Mouse (Mus musculus) thymus, adult 2 months (tissue): ENCODE data around the gene Fto. TPM values are rescaled to one million over a fixed set of nuclear protein-coding genes. Genes with fewer than 3 reads are reported as not detected.

Experiments used
- DNase-seq: peaks from one replicate; pipeline ENCODE4 v3.0.0; 2021
- H3K27ac ChIP-seq: fragments of 200-500 bp; 2 replicates; pipeline ENCODE4 v1.5.1; 2012; ENCODE audit warnings: low read length, control low read depth; ENCODE audit not compliant: control insufficient read depth, insufficient read depth
- H3K27me3 ChIP-seq: fragments of 200-500 bp; 2 replicates; pipeline ENCODE4 v1.6.1; 2012; ENCODE audit warnings: mild to moderate bottlenecking, low read length, moderate library complexity, mixed read lengths; ENCODE audit not compliant: control insufficient read depth, insufficient read depth
- H3K36me3 ChIP-seq: fragments of 200-500 bp; 2 replicates; pipeline ENCODE4 v1.6.1; 2012; ENCODE audit warnings: mild to moderate bottlenecking, low read length, moderate library complexity; ENCODE audit not compliant: control insufficient read depth, insufficient read depth
- H3K4me1 ChIP-seq: fragments of 200-500 bp; replicated peaks from 2 replicates; pipeline ENCODE4 v1.6.1; 2012; ENCODE audit warnings: low read length; ENCODE audit not compliant: control insufficient read depth, insufficient read depth
- H3K4me3 ChIP-seq: fragments of 200-500 bp; 2 replicates; pipeline ENCODE4 v1.5.1; 2012; ENCODE audit warnings: mild to moderate bottlenecking, low read length, control low read depth, moderate library complexity; ENCODE audit not compliant: control insufficient read depth, insufficient read depth
- CTCF ChIP-seq: fragments of 200-500 bp; IDR thresholded peaks from 2 replicates; pipeline ENCODE4 v1.5.1; 2012; ENCODE audit warnings: mild to moderate bottlenecking, control low read depth, low read length, moderate library complexity, borderline replicate concordance; ENCODE audit not compliant: control insufficient read depth, poor library complexity, insufficient read depth; ENCODE audit errors: extremely low read depth
- POLR2A ChIP-seq: fragments of 200-500 bp; IDR thresholded peaks from 2 replicates; pipeline ENCODE4 v1.6.1; 2012; ENCODE audit warnings: mild to moderate bottlenecking, low read length, control low read depth, moderate library complexity; ENCODE audit not compliant: control insufficient read depth, poor library complexity, insufficient read depth; ENCODE audit errors: extremely low read depth
- WGBS: fragments of 180-500 bp; shearing (Covaris S2); methylation state at CpG from one replicate; pipeline ENCODE4 v1.1.7; 2018; 5-methylcytosine and 5-hydroxymethylcytosine counted together
- polyA plus RNA-seq: library from polyadenylated mRNA; depleted of rRNA; stranded (reverse); fragments of >200 nt; gene quantifications from 2 replicates; pipeline ENCODE4 v1.2.3, GENCODE M21; 2012

Fto gene
- polyA plus RNA-seq, 1 experiment = 29.9 TPM

DNA sequence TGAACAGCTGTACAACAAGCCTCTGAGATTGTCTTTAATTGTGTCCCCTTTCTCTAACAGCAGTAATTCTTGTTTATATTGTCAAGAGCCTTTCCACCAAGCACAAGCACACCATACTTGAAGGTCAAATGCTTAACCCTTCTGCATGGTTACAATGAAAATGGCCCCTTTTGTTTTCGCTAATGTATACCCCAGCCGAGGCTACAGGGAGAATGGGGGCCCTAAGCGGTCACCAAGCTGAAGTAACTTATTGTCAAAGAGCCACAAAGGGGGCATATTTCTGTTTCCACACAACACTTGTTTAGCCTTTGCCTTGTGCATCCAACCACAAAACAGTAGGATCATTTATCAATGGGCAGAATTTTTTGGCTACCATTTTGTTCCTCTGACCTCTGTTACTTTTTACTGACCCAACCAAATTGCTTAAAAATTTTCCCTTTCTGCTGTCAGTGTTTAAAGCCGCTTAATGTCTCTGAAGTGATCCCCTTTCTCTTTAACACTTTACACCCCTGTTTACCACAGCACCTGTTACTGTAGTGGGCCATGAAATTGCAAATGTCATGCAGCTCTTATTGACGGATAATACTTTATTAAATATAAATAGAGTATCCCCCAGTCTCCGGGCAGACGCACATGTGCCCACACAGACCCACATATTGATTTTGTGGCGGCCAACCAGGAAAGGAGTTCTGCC is 196.0 kb downstream of the Fto start:
- no peak for DNase-seq
- Histone ChIP-seq H3K27ac (no peak overlapping the region), H3K4me1 (0 out of 2 replicates have a peak, but pooled peaks cover 5% of the 10 kb centered on the region), H3K36me3 (no peaks in the 10 kb centered on the region), H3K4me3 (no peak overlapping the region), H3K27me3 (no peaks in the 10 kb centered on the region)
- no peak for TF ChIP-seq CTCF
- no peak for TF ChIP-seq POLR2A
- WGBS = 91% methylated on average over 8 of the region's 8 CpGs

DNA sequence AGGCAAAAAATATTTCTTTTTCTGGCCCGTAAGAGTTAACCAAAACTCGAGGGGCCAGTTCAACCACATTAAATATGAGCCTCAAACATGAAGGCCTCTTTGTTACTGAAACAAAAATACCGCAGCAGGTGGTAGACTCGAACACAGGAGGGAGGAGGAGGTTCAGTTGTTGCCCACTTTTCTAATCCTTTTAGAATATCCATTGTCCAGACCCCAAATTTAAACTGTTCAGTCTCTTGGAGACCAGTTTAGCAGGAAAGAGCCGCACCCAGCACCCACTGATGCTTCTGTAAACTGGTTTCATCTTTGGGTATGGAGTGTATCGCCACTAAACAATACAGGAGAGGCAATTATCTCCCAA is 196.6 kb downstream of the Fto start:
- no peak for DNase-seq
- Histone ChIP-seq H3K4me1 (0 out of 2 replicates have a peak, but pooled peaks cover 5% of the 10 kb centered on the region), H3K27me3 (no peaks in the 10 kb centered on the region), H3K36me3 (no peaks in the 10 kb centered on the region), H3K27ac (no peak overlapping the region), H3K4me3 (no peak overlapping the region)
- 68% methylated on average over 6 of the region's 6 CpGs for WGBS
- no peak for TF ChIP-seq POLR2A
- TF ChIP-seq CTCF = no peak

DNA sequence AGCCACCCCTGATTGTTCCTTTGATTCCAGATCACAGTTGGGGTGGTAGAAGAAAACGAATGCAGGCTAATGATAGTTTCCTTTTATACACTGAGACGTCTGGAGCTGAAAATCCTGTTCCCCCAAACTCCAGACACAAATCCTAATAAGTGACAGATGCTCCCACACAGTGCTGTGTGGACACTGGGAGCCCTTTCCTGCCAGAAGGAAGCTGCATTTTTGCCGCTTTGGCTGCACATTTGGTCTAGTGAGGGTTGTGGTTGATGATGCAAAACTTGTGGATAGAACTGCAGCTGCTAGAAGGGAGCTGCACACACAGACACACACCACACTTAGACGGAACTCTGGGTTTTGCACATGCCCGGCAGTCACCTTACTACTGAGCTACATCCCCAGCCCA is 197.4 kb downstream of the Fto start:
- no peak for DNase-seq
- Histone ChIP-seq H3K4me1 (0 out of 2 replicates have a peak, but pooled peaks cover 5% of the 10 kb centered on the region), H3K27me3 (no peaks in the 10 kb centered on the region), H3K36me3 (no peaks in the 10 kb centered on the region), H3K27ac (no peak overlapping the region), H3K4me3 (no peak overlapping the region)
- 49% methylated on average over 5 of the region's 5 CpGs for WGBS
- TF ChIP-seq CTCF (no peak), POLR2A (no peak)

DNA sequence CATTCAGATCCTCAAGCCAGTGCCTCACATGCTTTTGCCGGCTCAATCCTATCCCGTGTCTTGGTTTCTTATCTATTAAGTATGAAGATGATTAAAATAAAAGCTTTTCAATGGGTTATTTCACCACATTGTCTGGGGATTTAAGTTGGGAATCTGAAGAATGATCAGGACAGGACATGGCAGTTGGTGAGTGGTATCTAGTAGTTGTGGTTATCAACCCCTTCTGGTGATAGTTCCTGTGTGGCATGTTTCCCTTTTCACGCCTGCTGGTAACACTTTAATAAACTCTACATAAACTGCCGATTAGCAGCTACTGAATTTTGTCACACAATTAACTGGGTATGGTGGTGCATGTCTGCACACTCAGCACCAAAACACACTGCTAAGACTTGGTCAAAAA is 198.6 kb downstream of the Fto start:
- no peak overlapping the region for H3K27ac ChIP-seq
- WGBS = 72% methylated on average over 4 of the region's 4 CpGs
- H3K36me3 ChIP-seq = no peaks in the 10 kb centered on the region

DNA sequence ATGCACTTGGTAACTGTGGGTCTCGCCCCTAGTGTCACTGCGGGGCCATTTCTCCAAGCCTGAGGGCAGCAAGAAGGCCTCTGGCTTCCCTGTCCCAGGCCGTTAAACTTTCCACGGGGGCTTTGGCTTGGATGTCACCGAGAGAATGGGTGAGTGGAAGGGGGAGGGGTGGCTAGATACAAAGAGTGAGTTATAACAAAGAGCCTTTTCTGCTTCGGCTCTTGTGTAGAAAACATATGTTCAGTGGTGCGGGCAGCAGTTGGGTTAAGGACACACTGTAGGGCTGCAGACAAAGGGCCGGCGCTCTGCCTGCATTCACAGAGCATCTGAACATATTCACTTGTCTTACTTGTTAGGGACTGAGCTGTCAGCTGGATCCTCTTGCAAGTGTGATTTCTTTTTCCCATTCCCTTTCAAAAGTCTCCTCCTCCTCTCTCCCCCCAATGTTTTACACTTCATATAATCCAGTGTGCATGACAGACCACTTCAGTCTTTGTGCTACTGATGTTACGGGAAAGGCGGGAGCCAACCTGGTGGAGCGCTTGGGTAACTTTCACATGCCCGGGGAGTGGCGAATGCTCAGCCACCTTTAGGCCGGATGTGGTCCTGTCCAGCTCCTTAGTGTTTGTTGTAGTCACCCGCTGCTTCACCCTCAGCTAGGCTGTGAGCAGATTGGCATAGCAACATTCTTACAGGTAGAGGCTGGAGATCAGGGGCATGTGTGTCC is 201.6 kb downstream of the Fto start:
- no peak for DNase-seq
- no peaks in the 10 kb centered on the region for H3K27me3 ChIP-seq
- H3K4me1 ChIP-seq = no peaks in the 10 kb centered on the region; the same call in 1 of the 2 replicates
- no peaks in the 10 kb centered on the region for H3K36me3 ChIP-seq
- no peak overlapping the region for H3K4me3 ChIP-seq
- H3K27ac ChIP-seq = no peak overlapping the region
- 95% methylated on average over 16 of the region's 16 CpGs for WGBS
- TF ChIP-seq POLR2A (no peak), CTCF (no peak)

More for the DNA sequence above, 198.6 kb downstream of the Fto start:
- Histone ChIP-seq H3K27me3 (no peaks in the 10 kb centered on the region), H3K4me3 (no peak overlapping the region), H3K4me1 (0 out of 2 replicates have a peak, but pooled peaks cover 5% of the 10 kb centered on the region)
- DNase-seq = no peak
- TF ChIP-seq CTCF (no peak), POLR2A (no peak)

DNA sequence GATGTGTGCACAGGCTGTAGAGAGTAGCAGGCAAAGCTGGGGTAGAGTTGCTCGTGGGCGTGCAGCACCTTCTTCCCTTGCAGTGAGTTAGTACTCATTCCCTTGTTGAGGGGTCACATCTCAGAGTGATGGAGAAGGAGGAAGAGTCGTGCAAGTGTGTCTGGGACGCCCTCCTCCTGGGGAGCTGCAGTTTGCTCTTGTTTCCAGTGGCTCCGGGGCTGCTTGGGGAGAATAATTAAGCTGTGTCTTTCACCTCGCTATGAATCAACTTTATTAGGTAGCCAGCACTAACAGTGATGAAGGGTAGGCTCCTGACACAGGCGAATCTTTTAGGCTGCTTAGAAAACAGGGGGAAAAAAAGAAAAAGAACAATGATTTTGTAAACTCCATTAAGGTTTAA is 203.1 kb downstream of the Fto start:
- Histone ChIP-seq H3K27ac (no peak overlapping the region), H3K4me3 (no peak overlapping the region), H3K4me1 (no peaks in the 10 kb centered on the region; the same call in 1 of the 2 replicates), H3K27me3 (no peaks in the 10 kb centered on the region), H3K36me3 (no peaks in the 10 kb centered on the region)
- no peak for DNase-seq
- TF ChIP-seq POLR2A (no peak), CTCF (no peak)
- WGBS = 90% methylated on average over 7 of the region's 7 CpGs

DNA sequence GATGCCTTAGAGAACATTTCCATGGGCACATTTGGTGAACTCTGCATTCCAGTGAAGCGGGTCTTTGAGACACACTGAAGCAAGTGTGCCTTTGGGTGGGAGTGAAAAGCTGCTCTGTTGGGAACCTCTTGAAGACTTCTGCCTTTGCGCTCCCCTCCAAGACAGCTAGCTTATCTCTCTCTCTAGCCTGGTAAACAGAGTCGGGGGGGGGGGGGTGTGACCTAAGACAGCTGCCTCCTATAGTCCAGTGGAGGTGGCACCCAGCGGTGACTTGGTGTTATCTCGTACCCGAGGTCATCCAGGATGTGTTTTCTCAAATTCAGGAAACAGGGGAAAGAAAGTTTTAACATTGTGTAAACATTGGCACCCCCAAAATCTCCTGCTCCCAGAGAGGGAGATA is 204.8 kb downstream of the Fto start:
- WGBS = 86% methylated on average over 6 of the region's 6 CpGs
- H3K4me1 ChIP-seq = no peaks in the 10 kb centered on the region; the same call in 1 of the 2 replicates
- DNase-seq = no peak

More for the DNA sequence above, 204.8 kb downstream of the Fto start:
- no peaks in the 10 kb centered on the region for H3K27me3 ChIP-seq
- no peak overlapping the region for H3K27ac ChIP-seq
- H3K36me3 ChIP-seq = no peaks in the 10 kb centered on the region
- H3K4me3 ChIP-seq = no peak overlapping the region
- TF ChIP-seq POLR2A (no peak), CTCF (no peak)
